9 mouse cellular contexts compared by ENCODE assay signal in the genomic region with DNA sequence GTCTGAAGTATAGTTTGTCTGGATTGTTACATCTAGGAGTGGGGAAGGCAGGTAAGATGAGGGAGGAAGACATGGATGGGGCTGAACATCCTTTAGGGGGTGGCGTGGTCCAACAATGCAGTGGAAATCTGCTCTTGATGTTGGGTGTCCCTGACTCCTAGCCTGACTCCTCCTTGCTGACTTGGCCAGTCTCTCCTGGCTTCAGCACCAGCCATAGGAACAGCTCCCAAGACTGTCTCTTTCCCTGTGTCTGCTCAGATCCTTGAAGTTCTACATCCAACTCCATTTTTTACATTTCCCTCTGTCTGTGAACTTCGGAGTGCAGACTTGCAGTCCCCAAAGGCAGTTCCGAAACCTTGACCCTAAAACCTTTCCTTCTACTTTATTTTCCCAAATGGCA.
DNase-seq lines count a peak whose midpoint lies in the region; ATAC-seq and TF ChIP-seq lines count a peak whose summit lies in the region.
"Had no signal": no experiment of that assay in that cellular context is flagged by ENCODE, and none has a peak within 500 bp of the region (broad histone marks: within the 10 kb centered on the region; RNA-seq: fewer than 3 reads in every experiment).

No protein-coding gene starts in this region.

- TF ChIP-seq CTCF in kidney, adult 2 months (conservative IDR thresholded peaks at IDR 0.05; ENCODE audit: insufficient read depth, insufficient read length, low read depth, low read length), result no peak

- H3K27ac ChIP-seq in kidney, adult 2 months (ENCODE audit: insufficient read depth, low read depth, low read length), result no peak overlapping the region
- no peak overlapping the region for H3K27ac ChIP-seq in kidney, embryonic 15.5 days
- H3K27ac ChIP-seq: liver, embryonic 13.5 days had no signal

- no peaks in the 10 kb centered on the region for H3K9me3 ChIP-seq in kidney, embryonic 15.5 days (replicated peaks)
- H3K9me3 ChIP-seq: liver, embryonic 13.5 days had no signal

- H3K36me3 ChIP-seq in kidney, adult 2 months (ENCODE audit: control insufficient read depth, insufficient read depth, low read length), result no peaks in the 10 kb centered on the region
- no peaks in the 10 kb centered on the region for H3K36me3 ChIP-seq in kidney, embryonic 15.5 days
- H3K36me3 ChIP-seq: liver, embryonic 13.5 days had no signal

- H3K27me3 ChIP-seq in kidney, adult 2 months (replicated peaks; ENCODE audit: control insufficient read depth, insufficient read depth, low read length), result no peaks in the 10 kb centered on the region
- H3K27me3 ChIP-seq in kidney, embryonic 15.5 days, result no peaks in the 10 kb centered on the region
- H3K27me3 ChIP-seq: liver, embryonic 13.5 days had no signal

- 43% methylated on average over 3 of the region's 3 CpGs for WGBS in kidney, adult 2 months
- 52% methylated on average over 3 of the region's 3 CpGs for WGBS in kidney, embryonic 15.5 days

- ATAC-seq in kidney, embryonic 15.5 days (replicated peaks; ENCODE audit: low FRiP score), result no peak

- no peak for TF ChIP-seq POLR2A in kidney, adult 2 months (IDR thresholded peaks at IDR 0.05; ENCODE audit: low read depth, low read length)

- H3K9ac ChIP-seq in kidney, embryonic 15.5 days, result no peak overlapping the region
- H3K9ac ChIP-seq: liver, embryonic 13.5 days had no signal

- H3K4me3 ChIP-seq in kidney, adult 2 months (ENCODE audit: insufficient read depth, low read depth, low read length), result no peak overlapping the region
- H3K4me3 ChIP-seq in kidney, embryonic 15.5 days (replicated peaks), result no peak overlapping the region
- H3K4me3 ChIP-seq: liver, embryonic 13.5 days had no signal

- peak; percentile 5 for DNase-seq in kidney, adult 2 months
- DNase-seq in urinary bladder, postnatal 14 days (ENCODE audit: low spot score), result peak; percentile 5
- no peak for DNase-seq in urinary bladder, adult 18-20 months (ENCODE audit: low spot score in 2 of 2)
- peak; percentile 52 for DNase-seq in embryo, embryonic 9.5 days (ENCODE audit: extremely low spot score)
- no peak for DNase-seq in cerebellum, postnatal 14 days
- no peak for DNase-seq in layer of hippocampus, postnatal 25 days (ENCODE audit: extremely low spot score in 1 of 2, low spot score in 1 of 2)
- DNase-seq: liver, embryonic 13.5 days; thymus, adult 2 months had no signal

- H3K4me2 ChIP-seq in kidney, embryonic 15.5 days, result no peak overlapping the region
- H3K4me2 ChIP-seq: liver, embryonic 13.5 days had no signal

- no peaks in the 10 kb centered on the region for H3K4me1 ChIP-seq in kidney, adult 2 months (ENCODE audit: control insufficient read depth, insufficient read depth, low read length)
- no peaks in the 10 kb centered on the region for H3K4me1 ChIP-seq in kidney, embryonic 15.5 days
- H3K4me1 ChIP-seq: liver, embryonic 13.5 days had no signal

Comparison
In these comparisons a context has a peak if more than half of its experiments do, and no peak if none do; other contexts are left out.
1. DNase-seq: peak in kidney, adult 2 months (single experiment), urinary bladder, postnatal 14 days (single experiment) and embryo, embryonic 9.5 days (single experiment); none in urinary bladder, adult 18-20 months (0 of 2), cerebellum, postnatal 14 days (0 of 2) and layer of hippocampus, postnatal 25 days (0 of 2).